ENCODE assay signal across 29 mouse cellular contexts in the genomic region with DNA sequence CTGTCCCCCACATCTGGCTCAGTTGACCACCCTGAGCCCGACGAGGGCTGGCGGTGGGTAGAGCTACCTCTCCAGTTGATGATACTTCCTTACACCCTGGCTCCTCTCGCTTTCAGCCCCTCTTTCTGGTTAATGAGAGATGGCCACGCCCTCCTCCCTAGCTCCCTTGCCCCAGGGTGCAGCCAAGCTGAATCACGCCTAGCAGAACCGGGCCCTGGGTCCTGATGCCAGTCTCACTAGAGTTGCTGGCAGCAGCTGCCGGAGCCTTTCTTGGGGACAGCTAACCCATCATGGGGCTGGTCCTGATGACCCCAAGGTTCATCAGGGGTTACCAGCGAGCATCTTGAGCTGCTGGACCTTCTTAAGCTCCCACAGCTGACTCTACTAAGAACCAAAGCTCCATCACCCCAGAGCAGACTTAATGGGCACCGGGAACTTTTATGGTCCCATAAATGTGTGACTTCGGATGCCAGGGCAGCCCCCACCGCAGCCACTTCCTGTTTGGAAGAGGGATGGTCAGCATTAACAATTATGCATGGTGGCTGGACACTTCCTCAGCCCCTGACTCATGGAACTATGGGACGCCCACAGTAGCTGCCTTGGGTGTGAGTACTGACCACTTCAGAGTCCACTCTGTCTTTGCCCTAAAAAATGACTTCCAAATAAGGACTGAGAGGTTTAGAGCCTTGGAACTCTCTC. TPM values are rescaled to one million over a fixed set of nuclear protein-coding genes. Genes with fewer than 3 reads are reported as not detected.
A peak's percentile ranks its signal among the peaks of the same experiment; 100 is the strongest.
DNase-seq lines count a peak whose midpoint lies in the region; ATAC-seq lines count a peak whose summit lies in the region.
"Had no signal": no experiment of that assay in that cellular context is flagged by ENCODE, and none has a peak within 500 bp of the region (broad histone marks: within the 10 kb centered on the region; RNA-seq: fewer than 3 reads in every experiment).

No protein-coding gene starts in this region.

- peak; percentile 48 for DNase-seq in kidney, adult 9 months
- DNase-seq in kidney, adult 11 months: no peak
- DNase-seq in kidney, postnatal 25 days: peak; percentile 58 to 79
- no peak for DNase-seq in left cerebral cortex, postnatal 10 days (ENCODE audit: extremely low spot score in 1 of 2, low spot score in 2 of 2)
- DNase-seq in embryonic facial prominence, embryonic 10.5 days (ENCODE audit: low spot score): no peak
- DNase-seq in heart, embryonic 10.5 days (ENCODE audit: low spot score): no peak
- DNase-seq: cerebellum, adult 8-10 months; gastrocnemius, postnatal 14 days; heart, adult 11 months; heart, postnatal 14 days; liver, postnatal 0 days; lung, postnatal 10 days had no signal

- H3K9ac ChIP-seq in intestine, embryonic 16.5 days (ENCODE audit: low read depth, low read length): no peak overlapping the region
- H3K9ac ChIP-seq: embryonic facial prominence, embryonic 15.5 days; heart, embryonic 13.5 days; liver, postnatal 0 days; neural tube, embryonic 15.5 days had no signal

- H3K9me3 ChIP-seq in intestine, embryonic 16.5 days (ENCODE audit: control insufficient read depth, low read length): no peaks in the 10 kb centered on the region
- no peaks in the 10 kb centered on the region for H3K9me3 ChIP-seq in embryonic facial prominence, embryonic 10.5 days
- H3K9me3 ChIP-seq in heart, embryonic 10.5 days: no peaks in the 10 kb centered on the region
- H3K9me3 ChIP-seq: embryonic facial prominence, embryonic 15.5 days; heart, embryonic 13.5 days; midbrain, embryonic 10.5 days; neural tube, embryonic 15.5 days had no signal

- H3K36me3 ChIP-seq in intestine, embryonic 16.5 days (ENCODE audit: control insufficient read depth, insufficient read depth, low read length): no peaks in the 10 kb centered on the region
- H3K36me3 ChIP-seq in embryonic facial prominence, embryonic 10.5 days (replicated peaks): no peaks in the 10 kb centered on the region
- no peaks in the 10 kb centered on the region for H3K36me3 ChIP-seq in heart, embryonic 10.5 days
- H3K36me3 ChIP-seq: embryonic facial prominence, embryonic 15.5 days; heart, embryonic 13.5 days; midbrain, embryonic 10.5 days; neural tube, embryonic 15.5 days had no signal

- peaks cover 23% of the 10 kb centered on the region for H3K4me1 ChIP-seq in intestine, embryonic 16.5 days (ENCODE audit: control insufficient read depth, insufficient read depth, low read length)
- H3K4me1 ChIP-seq in embryonic facial prominence, embryonic 10.5 days: peaks cover 25% of the 10 kb centered on the region; the same call in 1 of the 2 replicates
- peaks cover 12% of the 10 kb centered on the region; the same call in 1 of the 2 replicates for H3K4me1 ChIP-seq in heart, embryonic 10.5 days
- H3K4me1 ChIP-seq: heart, embryonic 13.5 days; neural tube, embryonic 15.5 days had no signal

- H3K27ac ChIP-seq in intestine, embryonic 16.5 days (ENCODE audit: low read length): peak overlapping the region; percentile 68
- H3K27ac ChIP-seq in embryonic facial prominence, embryonic 10.5 days (replicated peaks): no peak overlapping the region
- no peak overlapping the region for H3K27ac ChIP-seq in heart, embryonic 10.5 days
- H3K27ac ChIP-seq: heart, embryonic 13.5 days; hindbrain, postnatal 0 days; midbrain, embryonic 10.5 days; neural tube, embryonic 15.5 days had no signal

- H3K27me3 ChIP-seq in intestine, embryonic 16.5 days (replicated peaks; ENCODE audit: control insufficient read depth, insufficient read depth, low read length): no peaks in the 10 kb centered on the region
- H3K27me3 ChIP-seq in embryonic facial prominence, embryonic 10.5 days (replicated peaks; ENCODE audit: low read depth, poor library complexity, severe bottlenecking): peaks cover 11% of the 10 kb centered on the region
- H3K27me3 ChIP-seq in heart, embryonic 10.5 days (ENCODE audit: insufficient read depth, poor library complexity, severe bottlenecking): peaks cover 49% of the 10 kb centered on the region
- H3K27me3 ChIP-seq: embryonic facial prominence, embryonic 15.5 days; neural tube, embryonic 15.5 days had no signal

- intact Hi-C loops in left cerebral cortex, postnatal 10 days (cut with DNase I): no loop called here

- ATAC-seq in intestine, embryonic 16.5 days: no peak
- no peak for ATAC-seq in CD4-positive, CD25-positive, alpha-beta regulatory T cell, adult 4 months
- ATAC-seq: forebrain, embryonic 16.5 days; hindbrain, postnatal 0 days; liver, postnatal 0 days had no signal

- 61% methylated on average over 13 of the region's 13 CpGs for WGBS in intestine, embryonic 16.5 days
- WGBS in embryonic facial prominence, embryonic 10.5 days: 75% methylated on average over 13 of the region's 13 CpGs
- 73% methylated on average over 13 of the region's 13 CpGs for WGBS in heart, embryonic 10.5 days

- no peak overlapping the region for H3K4me3 ChIP-seq in intestine, embryonic 16.5 days (ENCODE audit: low read length)
- no peak overlapping the region for H3K4me3 ChIP-seq in embryonic facial prominence, embryonic 10.5 days
- H3K4me3 ChIP-seq in heart, embryonic 10.5 days: no peak overlapping the region
- H3K4me3 ChIP-seq: embryonic facial prominence, embryonic 15.5 days; heart, embryonic 13.5 days; midbrain, embryonic 10.5 days; neural tube, embryonic 15.5 days had no signal

- no peak overlapping the region for H3K4me2 ChIP-seq in intestine, embryonic 16.5 days (ENCODE audit: low read depth, low read length)
- H3K4me2 ChIP-seq: embryonic facial prominence, embryonic 15.5 days; heart, embryonic 13.5 days; neural tube, embryonic 15.5 days had no signal

RNA-seq across cellular contexts. Expression of a gene that starts 20.2 kb away (rescaled TPM):
- polyA plus RNA-seq in intestine, embryonic 16.5 days (2015; fragmentation: Nextera tagmentation; extraction: Ambion mirVana): 29.5 and 29.9 TPM in 2 replicates
- 10 to 100 TPM; 11.6 to 13.1 TPM for polyA plus RNA-seq in CD4-positive, CD25-positive, alpha-beta regulatory T cell, adult 4 months (2017; shearing (Covaris generic))
- total RNA-seq in left cerebral cortex, postnatal 10 days (2021): 10 to 100 TPM; 34.6 to 35.8 TPM
- polyA plus RNA-seq in embryonic facial prominence, embryonic 10.5 days (2016; fragmentation: Nextera tagmentation; extraction: Ambion mirVana): 67.7 and 69.1 TPM in 2 replicates
- polyA plus RNA-seq in heart, embryonic 10.5 days (2016; fragmentation: Nextera tagmentation; extraction: Ambion mirVana): 40.7 and 66.1 TPM in 2 replicates

RNA-seq across cellular contexts. Expression of a gene that starts 22.9 kb away (rescaled TPM):
- polyA plus RNA-seq in intestine, embryonic 16.5 days (2015; fragmentation: Nextera tagmentation; extraction: Ambion mirVana): not detected in 2 replicates
- under 1 TPM in 1 of 2 experiments, not detected in 1; 0.09 TPM for polyA plus RNA-seq in CD4-positive, CD25-positive, alpha-beta regulatory T cell, adult 4 months (2017; shearing (Covaris generic))
- not detected for total RNA-seq in left cerebral cortex, postnatal 10 days (2021)
- 0.21 and 0.26 TPM in 2 replicates for polyA plus RNA-seq in embryonic facial prominence, embryonic 10.5 days (2016; fragmentation: Nextera tagmentation; extraction: Ambion mirVana)
- polyA plus RNA-seq in heart, embryonic 10.5 days (2016; fragmentation: Nextera tagmentation; extraction: Ambion mirVana): 0.13 TPM in 1 of 2 replicates, not detected in the other
- total RNA-seq: gastrocnemius, postnatal 14 days; hindbrain, postnatal 0 days; layer of hippocampus, postnatal 14 days; liver, adult 2 months; MEL; midbrain, postnatal 0 days had no signal
- polyA plus RNA-seq: forebrain, embryonic 16.5 days; hindbrain, postnatal 0 days; large intestine, adult 2 months; liver, adult 2 months; liver, postnatal 0 days; midbrain, embryonic 10.5 days; midbrain, postnatal 0 days; neural tube, embryonic 15.5 days had no signal

RNA-seq across cellular contexts. Expression of a gene that starts 35.2 kb away (rescaled TPM):
- polyA plus RNA-seq in intestine, embryonic 16.5 days (2015; fragmentation: Nextera tagmentation; extraction: Ambion mirVana): 92.9 and 93.1 TPM in 2 replicates
- 100 to 1,000 TPM in 1 of 2 experiments, 10 to 100 TPM in 1; 64.1 to 119 TPM for polyA plus RNA-seq in CD4-positive, CD25-positive, alpha-beta regulatory T cell, adult 4 months (2017; shearing (Covaris generic))
- total RNA-seq in left cerebral cortex, postnatal 10 days (2021): 10 to 100 TPM; 72.3 to 76.6 TPM
- 73.7 and 74.9 TPM in 2 replicates for polyA plus RNA-seq in embryonic facial prominence, embryonic 10.5 days (2016; fragmentation: Nextera tagmentation; extraction: Ambion mirVana)
- polyA plus RNA-seq in heart, embryonic 10.5 days (2016; fragmentation: Nextera tagmentation; extraction: Ambion mirVana): 72.0 and 78.3 TPM in 2 replicates

RNA-seq across cellular contexts. Expression of a gene that starts 40.7 kb away (rescaled TPM):
- 33.3 and 34.0 TPM in 2 replicates for polyA plus RNA-seq in intestine, embryonic 16.5 days (2015; fragmentation: Nextera tagmentation; extraction: Ambion mirVana)
- polyA plus RNA-seq in CD4-positive, CD25-positive, alpha-beta regulatory T cell, adult 4 months (2017; shearing (Covaris generic)): 10 to 100 TPM; 10.9 to 14.9 TPM
- total RNA-seq in left cerebral cortex, postnatal 10 days (2021): 100 to 1,000 TPM; 291 to 324 TPM
- 3.0 and 3.2 TPM in 2 replicates for polyA plus RNA-seq in embryonic facial prominence, embryonic 10.5 days (2016; fragmentation: Nextera tagmentation; extraction: Ambion mirVana)
- 11.2 and 17.2 TPM in 2 replicates for polyA plus RNA-seq in heart, embryonic 10.5 days (2016; fragmentation: Nextera tagmentation; extraction: Ambion mirVana)

RNA-seq across cellular contexts. Expression of a gene that starts 58.6 kb away (rescaled TPM):
- 4.6 and 6.7 TPM in 2 replicates for polyA plus RNA-seq in intestine, embryonic 16.5 days (2015; fragmentation: Nextera tagmentation; extraction: Ambion mirVana)
- polyA plus RNA-seq in CD4-positive, CD25-positive, alpha-beta regulatory T cell, adult 4 months (2017; shearing (Covaris generic)): not detected
- total RNA-seq in left cerebral cortex, postnatal 10 days (2021): not detected
- not detected in 2 replicates for polyA plus RNA-seq in embryonic facial prominence, embryonic 10.5 days (2016; fragmentation: Nextera tagmentation; extraction: Ambion mirVana)
- polyA plus RNA-seq in heart, embryonic 10.5 days (2016; fragmentation: Nextera tagmentation; extraction: Ambion mirVana): not detected in 2 replicates
- total RNA-seq: adrenal gland, postnatal 10 days; gastrocnemius, postnatal 14 days; heart, postnatal 14 days; layer of hippocampus, postnatal 14 days; left cerebral cortex, adult 8-10 months; MEL; midbrain, postnatal 0 days had no signal
- polyA plus RNA-seq: forebrain, embryonic 16.5 days; heart, embryonic 13.5 days; hindbrain, embryonic 11.5 days; hindbrain, postnatal 0 days; limb, embryonic 11.5 days; midbrain, embryonic 10.5 days; midbrain, postnatal 0 days; neural tube, embryonic 15.5 days had no signal

Comparison
In these comparisons a context has a peak if more than half of its experiments do, and no peak if none do; other contexts are left out.
1. DNase-seq: peak in kidney, adult 9 months (single experiment) and kidney, postnatal 25 days (2 of 2); none in kidney, adult 11 months (single experiment), left cerebral cortex, postnatal 10 days (0 of 2), embryonic facial prominence, embryonic 10.5 days (single experiment) and heart, embryonic 10.5 days (single experiment).